Mouse (Mus musculus): ENCODE data around the gene Bcl2.
"Not testable (repeated sequence)": the region's sequence is repeated elsewhere in the genome, so short reads cannot be mapped to it uniquely, and the experiment has no call there.

The Bcl2 gene

GRCm38 (mm10) chr1:106713621-106714529 lies at the start of gene Bcl2:
Gene Bcl2, minus strand, starts transcription at chr1:106714274.
- DNase-seq: peak; percentile 83

- DNase-seq: no peak
These were observed 46.7 kb upstream of the Bcl2 start for GRCm38 (mm10) chr1:106760750-106761149.

- DNase-seq: peak; percentile 98
These were observed 45.7 kb upstream of the Bcl2 start, which contains the start of gene Kdsr for GRCm38 (mm10) chr1:106759572-106760435. Gene Kdsr, minus strand, starts transcription at chr1:106759727.

DNA sequence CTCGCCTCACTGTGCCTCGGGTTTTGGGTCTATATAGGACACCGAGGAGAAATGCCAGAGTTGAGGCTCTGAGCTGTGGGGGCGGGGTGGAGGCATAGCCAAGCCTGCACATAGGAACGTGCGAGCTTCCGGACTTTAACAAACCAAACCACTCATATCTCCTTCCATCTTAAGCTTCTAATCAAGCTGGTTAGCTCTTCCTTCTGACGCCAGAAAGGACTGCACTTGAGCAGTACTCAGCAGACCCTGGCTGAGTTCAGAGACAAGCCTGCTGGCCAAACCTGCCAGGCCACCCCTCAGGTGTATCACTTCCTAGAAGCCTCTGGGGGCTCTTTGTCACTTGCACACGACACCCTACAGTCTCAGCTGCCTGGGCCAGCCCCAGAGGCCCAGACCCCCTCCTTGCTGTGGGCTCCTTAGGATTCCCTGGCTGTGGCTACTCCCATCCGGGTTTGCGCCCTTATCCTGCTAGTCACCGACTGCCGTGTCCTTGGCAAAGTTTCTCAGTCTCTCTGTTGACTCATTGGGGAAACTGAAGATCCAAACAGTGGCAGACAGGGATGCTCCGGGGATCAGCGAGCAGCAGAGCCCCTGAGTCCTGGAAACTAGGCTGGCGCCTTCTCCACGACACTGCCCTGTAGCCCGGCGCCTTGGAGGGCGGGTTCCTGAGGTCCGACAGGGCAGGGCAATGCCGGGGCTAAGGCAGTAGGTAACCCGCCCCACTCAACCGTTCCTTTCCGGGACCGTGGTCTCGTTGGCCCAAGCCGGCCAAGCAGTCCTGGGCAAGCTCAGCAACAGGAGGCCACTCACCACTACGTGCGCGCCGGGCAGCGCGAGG lies 44.9 kb upstream of the Bcl2 start:
- peak; percentile 52 for DNase-seq

DNA sequence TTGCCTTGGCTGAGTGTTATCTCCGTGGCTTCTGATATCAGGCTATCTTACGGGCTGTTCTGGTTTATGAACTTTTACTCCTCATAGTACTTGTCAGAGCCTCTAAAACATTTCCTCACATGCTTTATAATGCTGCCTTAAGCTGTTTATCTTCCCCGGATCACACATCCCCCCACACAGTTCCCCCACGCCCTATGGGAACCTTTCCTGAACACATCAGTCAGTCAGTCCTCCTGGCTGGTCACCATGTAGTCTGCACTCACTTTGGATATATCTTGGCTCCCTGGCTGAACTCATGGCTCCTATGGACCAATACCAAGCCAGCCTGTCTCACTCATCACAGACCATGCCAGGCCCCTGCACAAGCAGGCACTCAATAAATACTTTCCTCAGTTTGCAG lies 42.6 kb upstream of the Bcl2 start:
- DNase-seq: peak; percentile 39

DNA sequence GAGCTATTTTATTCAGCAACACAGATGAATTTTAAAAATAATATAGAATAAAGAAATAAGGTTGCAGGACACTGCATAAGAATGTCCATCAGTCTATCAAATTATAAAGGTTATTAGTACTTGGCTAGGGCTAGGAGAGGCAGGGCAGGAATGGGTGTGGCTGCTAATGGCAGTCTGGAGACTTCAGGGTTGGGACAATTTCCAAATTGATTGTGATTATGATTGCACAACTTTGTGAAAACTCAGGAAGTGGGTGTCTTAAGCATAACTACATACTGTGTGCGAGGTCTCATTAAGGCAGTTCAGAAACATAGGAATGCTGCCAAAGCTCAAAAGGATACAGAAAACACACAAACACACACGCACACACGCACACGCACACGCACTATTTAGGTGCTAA lies 37.9 kb upstream of the Bcl2 start:
- peak; percentile 71 for DNase-seq

DNA sequence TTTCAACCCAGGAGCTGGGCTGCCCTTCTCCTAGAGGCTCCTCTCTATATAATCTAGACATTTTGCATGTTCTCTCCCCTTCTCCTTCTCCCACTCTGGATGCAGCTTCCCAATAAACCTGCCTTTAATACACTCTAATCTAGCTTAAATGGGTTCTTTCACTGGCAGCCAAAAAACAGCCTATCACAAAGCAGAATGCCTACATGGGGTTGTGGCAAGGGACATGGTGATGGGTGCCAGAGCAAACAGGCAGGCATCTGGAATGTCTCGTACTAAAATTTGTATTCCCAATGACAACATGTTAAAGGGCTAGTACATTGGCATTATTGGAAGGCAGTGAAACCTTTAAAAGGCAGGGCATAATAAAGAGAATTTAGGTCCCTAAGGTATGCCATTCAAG lies 36.6 kb upstream of the Bcl2 start:
- no peak for DNase-seq

DNA sequence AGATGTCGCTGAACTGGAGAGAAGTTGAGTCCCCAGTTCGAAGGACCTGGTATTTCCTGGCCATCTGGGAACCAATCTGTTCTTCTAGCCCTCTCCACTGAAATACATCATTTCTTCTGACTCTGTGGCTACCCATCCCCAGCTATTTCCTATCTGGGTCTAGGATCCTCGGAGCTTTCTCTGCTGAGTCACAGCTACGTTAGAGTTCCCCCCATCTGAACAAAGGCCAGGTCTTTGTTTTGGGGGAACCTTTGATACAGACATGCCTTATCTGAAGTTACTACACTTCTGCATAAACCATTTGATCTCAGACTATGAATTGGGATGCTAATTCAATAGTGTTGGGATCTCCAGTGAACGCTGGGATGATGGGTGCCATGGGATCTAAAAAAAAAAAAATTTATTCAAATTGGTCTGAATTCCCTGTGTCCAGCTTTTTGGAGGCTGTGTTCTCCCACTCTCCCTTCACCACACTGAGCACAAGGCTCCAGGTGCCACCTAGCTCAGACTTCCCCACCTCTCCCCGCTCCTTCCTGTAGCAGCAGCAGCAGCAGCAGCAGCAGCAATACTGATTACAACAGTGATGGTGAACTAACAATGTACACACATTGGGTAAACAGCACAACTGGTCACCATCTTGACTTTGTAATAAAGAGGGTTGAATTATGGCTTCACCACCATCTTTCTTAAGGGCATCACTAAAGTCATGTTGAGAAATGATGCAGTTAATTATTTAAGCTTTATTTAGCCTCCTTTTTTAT lies 34.7 kb upstream of the Bcl2 start:
- no peak for DNase-seq

GRCm38 (mm10) chr1:106742980-106743379 lies 28.9 kb upstream of the Bcl2 start:
- no peak for DNase-seq

- DNase-seq: no peak
These were observed 26.7 kb upstream of the Bcl2 start for GRCm38 (mm10) chr1:106740735-106741134.

DNA sequence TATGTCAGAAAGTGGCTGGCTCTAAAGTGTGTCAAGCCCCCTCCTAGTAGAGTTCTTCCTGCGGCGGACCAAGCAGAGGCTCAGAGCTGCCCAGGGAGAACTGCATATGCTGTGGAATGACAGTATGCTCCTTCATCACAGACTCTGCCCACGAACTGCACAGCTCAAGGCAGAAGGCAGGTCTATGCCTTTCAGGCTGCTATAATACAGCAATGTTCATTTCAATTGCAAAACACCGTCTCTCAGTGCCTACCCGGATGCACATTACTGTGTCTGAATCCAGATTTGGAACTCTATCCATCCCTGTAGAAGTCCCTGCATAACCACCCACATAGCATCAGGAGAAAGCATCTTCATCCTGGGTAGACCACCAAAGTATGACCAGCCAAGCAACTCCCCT lies 25.7 kb upstream of the Bcl2 start:
- DNase-seq: no peak

GRCm38 (mm10) chr1:106738092-106738491 lies 24.0 kb upstream of the Bcl2 start:
- DNase-seq: peak; percentile 47

- DNase-seq: no peak
These were observed 22.1 kb upstream of the Bcl2 start for GRCm38 (mm10) chr1:106736211-106736610.

- DNase-seq: peak; percentile 54
These were observed 21.5 kb upstream of the Bcl2 start for GRCm38 (mm10) chr1:106735586-106735985.

DNA sequence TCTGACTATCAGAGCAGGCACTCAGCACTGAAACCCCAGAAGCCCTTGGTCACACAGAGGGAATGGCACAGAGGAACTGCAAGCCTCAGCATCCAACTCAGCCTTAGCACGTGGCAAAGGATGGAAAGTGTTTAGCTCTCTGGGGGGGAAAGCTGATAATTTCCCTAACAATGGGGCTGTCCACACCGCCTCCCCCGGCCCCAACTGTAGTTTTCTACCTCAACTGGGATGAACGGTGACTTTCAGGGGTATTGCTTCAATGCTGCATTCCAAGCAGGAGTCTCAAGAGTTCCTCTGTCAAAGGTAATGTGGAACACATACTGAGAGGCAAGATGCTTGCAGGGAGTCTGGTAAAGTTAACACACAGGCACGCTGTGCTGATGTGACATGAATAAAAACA lies 8.0 kb upstream of the Bcl2 start:
- DNase-seq: no peak

- not testable (repeated sequence) for DNase-seq
These were observed 3.7 kb upstream of the Bcl2 start for GRCm38 (mm10) chr1:106717736-106718135.

DNA sequence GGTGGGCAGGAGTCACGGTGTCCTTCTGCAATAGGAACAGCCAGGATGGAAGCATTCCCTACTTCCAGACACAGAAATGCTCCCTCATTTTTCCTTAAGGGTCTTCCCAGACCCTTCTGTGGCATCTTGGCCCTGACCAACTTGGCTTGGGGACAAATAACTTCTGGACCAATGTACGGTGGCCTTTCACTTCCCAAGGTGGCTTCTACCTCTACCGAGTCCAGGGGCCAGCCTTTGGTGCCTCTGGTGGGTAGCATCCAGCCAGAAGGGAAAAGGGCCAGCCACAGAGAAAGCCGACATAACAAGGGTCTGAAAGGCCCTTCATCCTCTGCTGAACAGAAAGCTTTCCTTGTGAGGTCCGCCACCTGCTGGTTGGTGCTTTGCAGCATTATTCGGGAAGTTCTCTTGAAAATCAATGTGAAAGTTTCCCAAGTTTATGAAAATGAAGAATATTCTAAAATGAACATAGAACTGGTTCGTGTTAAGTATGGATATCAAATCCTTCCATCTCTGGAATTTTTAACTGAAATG lies 3.1 kb upstream of the Bcl2 start:
- peak; percentile 89 for DNase-seq

DNA sequence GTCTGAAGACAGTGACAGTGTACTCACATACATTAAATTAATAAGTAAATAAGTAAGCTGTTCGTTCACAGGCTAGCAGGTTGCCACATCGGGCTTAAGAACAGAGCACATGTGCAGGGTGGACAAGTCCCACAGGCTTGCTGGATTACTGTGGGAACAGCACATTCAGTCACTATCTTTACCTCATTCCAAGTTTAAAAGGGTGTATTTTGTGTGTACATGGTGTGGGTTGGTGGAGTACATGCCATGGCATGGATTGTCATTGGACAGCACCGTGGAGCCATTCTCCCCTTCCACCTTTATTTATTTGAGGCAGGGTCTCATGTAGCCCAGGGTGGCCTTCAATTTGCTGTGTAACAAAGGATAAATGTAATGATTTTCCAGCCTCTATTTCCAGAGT lies 2.1 kb upstream of the Bcl2 start:
- no peak for DNase-seq

- no peak for DNase-seq
These were observed 1.3 kb upstream of the Bcl2 start for GRCm38 (mm10) chr1:106715111-106716083.

GRCm38 (mm10) chr1:106714530-106714981 lies 482 bp upstream of the Bcl2 start:
- DNase-seq: no peak

Data from lung, postnatal 36 days (tissue).